Mouse (Mus musculus) lung, postnatal 0 days (tissue): Measurements from ENCODE around the gene Mrpl44.

Experiments
- CTCF ChIP-seq: IDR thresholded peaks from 2 replicates; pipeline ENCODE4 v1.5.1; 2016; ENCODE audit warnings: antibody characterized with exemption, mild to moderate bottlenecking
- EP300 ChIP-seq: IDR thresholded peaks from 2 replicates; pipeline ENCODE4 v1.6.1; 2016; ENCODE audit warnings: antibody characterized with exemption, mild to moderate bottlenecking, control low read depth

GRCm38 (mm10) chr1:79746056-79746455, 29.8 kb upstream of the Mrpl44 start:
- no peak for TF ChIP-seq CTCF
- TF ChIP-seq EP300: peak; percentile 96
